Mouse (Mus musculus) gastrocnemius, postnatal 36 days (tissue): ENCODE measurements around the gene Med12l. TPM values are rescaled to one million over a fixed set of nuclear protein-coding genes. Genes with fewer than 3 reads are reported as not detected.
A peak's percentile ranks its signal among the peaks of the same experiment; 100 is the strongest.

Source experiments
- DNase-seq, 2 experiments: peaks; one replicate each; pipeline ENCODE4 v3.0.0; 2022
- intact Hi-C: fragments of 180-260 bp; cut with DNase I; formaldehyde crosslinking; loops from one replicate; pipeline ENCODE4 v1.15.1; 2025
- total RNA-seq, 2 experiments: library from RNA; stranded (reverse); gene quantifications; 2 replicates each; pipeline ENCODE4 v1.2.3; 2021

Med12l gene
- total RNA-seq, 2 experiments from 2014 or later = 0.35 to 0.46 TPM

DNA sequence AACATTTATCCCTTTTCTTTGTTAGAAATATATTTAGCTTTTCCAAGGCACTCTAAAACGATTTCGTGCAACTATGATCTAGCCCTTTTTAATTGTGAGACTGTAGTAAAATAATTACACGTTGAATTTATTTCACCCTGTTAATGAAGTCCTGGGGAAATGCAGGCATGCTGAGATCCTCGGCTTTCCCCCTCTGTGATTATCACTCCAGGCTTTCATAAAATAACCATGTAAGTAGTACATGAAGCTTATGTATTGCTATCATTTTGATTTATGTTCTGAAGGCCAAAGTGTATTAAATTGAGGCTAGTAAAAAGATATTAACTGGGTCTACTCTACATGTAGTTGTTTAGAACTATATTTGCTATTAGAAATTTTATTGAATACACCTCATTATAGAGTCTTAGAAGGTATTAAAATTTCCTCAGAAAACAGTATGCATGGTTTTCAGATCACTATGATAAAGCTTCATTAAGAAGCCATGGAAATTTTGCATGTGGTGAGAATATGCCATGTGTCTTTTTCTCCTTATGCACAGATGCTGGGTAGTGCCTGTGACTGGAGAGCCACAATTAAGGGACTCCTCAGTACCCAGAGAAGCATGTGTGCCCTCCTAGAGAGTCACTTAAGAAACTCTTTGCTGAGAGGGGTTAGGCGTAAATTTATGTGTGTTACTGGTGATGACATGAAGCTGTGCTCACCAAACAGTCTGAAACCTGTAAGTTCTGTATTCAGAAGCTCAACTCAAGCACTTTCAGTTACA is 288.0 kb downstream of the Med12l start:
- intact Hi-C loops = no loop called here

DNA sequence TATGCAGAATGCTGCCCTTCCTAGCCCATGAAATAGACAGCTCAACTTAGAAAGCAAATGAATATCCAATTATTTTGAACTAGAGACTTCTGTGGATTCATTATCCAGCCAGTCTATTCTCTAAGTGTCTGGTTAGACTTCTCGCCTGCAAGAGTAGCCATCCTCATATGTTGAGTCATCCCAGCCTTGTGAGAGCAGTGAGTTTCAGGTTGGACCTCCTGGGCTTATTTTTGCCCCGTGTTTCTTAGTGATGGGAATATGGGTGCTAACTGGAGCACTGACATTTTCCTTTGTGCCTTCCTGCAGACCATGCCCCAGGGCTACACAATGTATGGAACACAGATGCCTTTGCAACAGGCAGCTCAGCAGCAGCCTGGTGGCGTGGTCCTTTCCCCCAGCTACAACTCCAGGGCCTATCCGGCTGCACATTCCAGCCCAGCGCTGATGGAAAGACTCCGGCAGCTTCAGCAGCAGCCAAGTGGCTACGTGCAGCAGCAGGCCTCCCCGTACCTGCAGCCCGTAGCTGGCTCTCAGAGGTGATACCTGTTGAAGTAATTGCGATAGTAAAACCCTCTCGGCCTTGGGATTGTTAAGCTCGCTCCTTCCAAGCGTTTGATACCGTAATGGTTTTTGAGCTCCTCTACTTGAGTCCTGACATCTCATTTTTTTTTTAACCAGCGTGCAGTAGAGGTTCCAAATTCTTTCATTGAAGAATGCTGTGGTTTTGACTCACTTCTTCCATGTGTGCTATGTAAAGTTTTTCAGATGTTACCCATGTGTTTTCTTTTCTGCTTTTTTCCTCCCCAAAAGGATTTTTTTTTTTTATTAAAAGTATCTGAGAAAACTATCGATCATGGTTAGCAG is 290.3 kb downstream of the Med12l start:
- intact Hi-C loops = no loop called here
- DNase-seq = no peak

More for the DNA sequence above, 288.0 kb downstream of the Med12l start:
- no peak for DNase-seq

DNA sequence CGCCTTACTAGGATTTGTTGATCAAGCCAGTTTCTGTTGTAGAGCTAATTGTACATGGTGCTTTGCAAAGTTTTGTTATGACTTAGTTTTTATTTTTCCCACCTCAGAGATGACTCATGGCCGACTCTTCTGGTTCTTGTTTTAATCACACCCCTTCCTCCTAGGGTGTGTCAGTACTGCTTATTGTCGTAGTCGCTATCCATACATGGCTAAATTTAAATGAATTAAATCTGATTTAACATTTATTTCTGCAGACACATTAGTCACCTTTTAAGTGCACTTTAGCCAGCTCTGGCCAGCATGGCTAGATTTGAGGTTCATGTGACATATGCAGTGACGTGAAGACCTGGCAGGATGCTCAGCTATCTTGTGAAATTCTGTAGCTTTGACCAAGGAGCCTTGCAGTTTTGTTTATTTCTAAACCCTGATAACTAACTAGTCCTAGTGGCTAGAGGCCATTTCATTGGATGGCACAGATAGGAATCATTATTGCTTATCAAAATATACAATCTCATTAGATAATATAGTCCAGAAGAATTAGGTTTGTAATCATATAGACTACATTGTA is 291.0 kb downstream of the Med12l start:
- DNase-seq = no peak
- intact Hi-C loops = no loop called here

DNA sequence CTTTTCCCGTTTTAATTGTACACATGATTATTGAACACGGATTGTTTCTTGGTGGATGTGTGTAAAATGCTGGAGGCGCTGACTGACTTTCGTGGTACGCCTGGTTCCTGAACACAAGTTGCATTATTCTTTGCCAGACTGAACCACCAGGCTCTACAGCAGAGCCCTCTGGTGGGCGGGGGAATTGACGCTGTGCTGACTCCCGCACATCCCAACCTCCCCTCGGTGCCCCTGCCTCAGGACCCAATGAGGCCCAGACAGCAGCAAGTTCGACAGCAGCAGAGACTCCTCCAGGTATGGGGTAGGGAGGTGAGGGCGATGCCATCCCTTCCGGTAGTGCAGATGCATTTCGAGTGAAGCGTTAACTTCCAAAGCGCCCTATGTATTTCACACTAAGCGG is 292.0 kb downstream of the Med12l start:
- intact Hi-C loops = no loop called here
- DNase-seq = no peak

DNA sequence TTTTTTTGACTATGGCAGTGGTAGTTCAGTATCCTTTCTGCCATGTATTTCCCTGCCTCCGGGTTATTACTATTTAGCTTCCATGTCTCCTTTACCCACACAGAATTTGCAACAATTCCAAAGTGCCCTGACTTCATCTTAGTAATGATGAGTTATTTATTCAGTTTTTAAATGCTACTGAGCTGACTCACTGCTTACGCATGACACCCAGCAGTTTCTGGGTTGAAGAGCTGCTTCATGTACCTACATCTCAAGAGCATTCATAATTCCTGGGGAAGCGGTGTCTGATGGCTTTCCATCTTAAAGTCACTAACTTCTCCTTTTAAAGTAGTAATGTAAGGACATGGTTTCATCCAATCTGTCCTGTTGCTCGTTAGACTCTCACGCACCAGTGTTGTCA is 299.3 kb downstream of the Med12l start:
- no peak for DNase-seq
- intact Hi-C loops = no loop called here

DNA sequence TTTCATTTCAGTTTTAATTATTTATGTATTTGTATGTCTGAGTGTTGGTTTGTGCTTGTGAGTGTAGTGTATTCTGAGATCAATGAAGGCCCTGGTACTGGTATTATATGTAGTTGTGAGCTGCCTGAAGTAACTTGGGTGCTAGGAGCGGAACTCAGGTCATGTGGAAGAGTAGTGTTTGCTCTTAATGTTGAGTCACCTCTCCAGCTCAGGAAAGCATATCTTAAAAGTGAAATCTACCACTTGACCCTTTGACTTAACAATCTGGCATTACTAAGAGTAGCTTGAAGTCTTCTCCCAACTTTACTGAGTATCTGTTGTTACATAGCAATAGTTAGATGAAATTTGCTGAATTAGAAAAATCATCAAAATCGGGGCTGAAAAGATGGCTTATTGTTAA is 299.9 kb downstream of the Med12l start:
- intact Hi-C loops = no loop called here
- DNase-seq = no peak

DNA sequence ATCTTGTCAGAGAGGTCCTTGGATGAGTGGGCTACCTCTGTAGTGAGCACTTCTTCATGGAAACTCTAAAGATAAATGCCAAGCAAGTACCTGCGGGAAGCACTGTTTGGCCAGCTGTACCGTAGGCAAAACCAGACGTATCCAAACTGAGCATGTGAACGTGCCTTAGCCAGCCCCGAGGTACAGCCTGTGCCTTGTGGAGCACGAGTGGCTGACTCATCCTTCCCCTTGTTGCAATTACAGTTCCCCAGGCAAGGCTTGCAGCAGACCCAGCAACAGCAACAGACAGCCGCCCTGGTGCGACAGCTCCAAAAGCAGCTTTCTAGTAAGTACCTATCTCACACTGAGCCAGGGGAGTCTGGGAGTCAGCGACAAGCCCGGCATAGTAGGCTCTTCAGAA is 307.0 kb downstream of the Med12l start:
- peak in 1 of 2 experiments; percentile 10 for DNase-seq
- intact Hi-C loops = no loop called here

DNA sequence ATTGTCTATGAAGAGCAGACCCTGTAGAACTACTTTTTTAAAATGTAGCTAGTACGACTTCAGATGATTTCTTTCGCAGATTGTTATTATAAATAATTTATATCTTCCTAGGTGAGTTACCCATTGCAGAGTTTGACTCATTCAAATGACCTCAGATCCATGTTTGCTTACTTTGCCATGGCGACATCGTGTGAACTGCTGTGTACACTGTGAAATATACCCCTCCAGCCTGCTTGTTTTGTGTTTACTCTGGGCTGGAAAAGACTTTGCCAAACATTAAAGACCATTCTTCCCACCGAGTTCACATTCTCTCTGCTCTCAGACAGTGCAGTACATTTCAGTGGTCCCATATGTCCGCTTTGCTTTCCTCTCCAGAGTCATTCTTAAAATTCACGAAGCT is 310.5 kb downstream of the Med12l start:
- intact Hi-C loops = no loop called here
- no peak for DNase-seq

DNA sequence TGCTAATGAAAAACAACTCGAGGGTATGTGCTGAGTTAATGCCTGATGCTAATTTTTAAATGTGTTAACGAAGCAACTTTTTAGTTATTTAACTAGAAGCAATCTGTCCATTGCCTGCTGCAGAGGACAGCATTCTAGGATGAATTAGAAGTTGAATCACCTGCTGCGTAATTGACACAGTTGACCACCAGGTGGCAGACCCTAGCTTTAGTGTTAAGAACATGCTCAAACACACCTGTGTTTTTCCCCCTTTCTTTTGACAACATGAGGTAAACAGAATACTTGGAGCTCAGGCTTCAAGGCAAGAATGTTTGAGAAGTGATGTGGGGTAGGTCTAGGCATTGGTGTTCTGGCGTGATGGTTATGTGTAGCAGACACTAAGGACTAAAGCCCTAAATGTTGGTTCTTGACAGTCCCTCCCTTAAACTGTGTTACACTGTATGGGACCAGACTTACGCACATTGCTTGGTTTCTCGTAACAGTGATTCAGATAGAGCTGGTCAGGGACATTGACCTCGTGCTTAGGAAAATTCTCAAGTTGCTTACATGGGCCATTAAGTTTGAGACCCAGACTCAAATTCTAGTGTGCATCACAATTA is 315.8 kb downstream of the Med12l start:
- DNase-seq = peak in 1 of 2 experiments; percentile 12
- intact Hi-C loops = no loop called here

DNA sequence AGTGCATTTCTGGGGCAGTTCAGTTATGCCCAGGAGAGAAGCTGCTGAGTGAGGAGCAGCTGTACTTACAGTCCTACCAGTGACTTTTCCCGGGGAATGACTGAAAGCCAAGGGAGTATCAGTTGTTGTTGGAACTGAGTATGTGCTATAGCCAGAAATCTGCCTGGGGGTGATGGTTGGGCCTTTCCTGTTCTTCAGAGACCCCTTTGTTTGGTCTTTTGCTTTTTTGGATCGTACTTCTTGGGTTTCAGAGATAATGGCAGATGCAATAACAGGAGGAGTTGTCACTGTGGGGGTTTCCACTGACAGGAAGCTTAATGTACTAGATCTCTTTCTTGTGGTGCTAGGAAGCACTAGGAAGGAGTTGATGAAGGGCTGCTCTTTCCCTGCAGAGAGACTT is 322.9 kb downstream of the Med12l start:
- intact Hi-C loops = no loop called here
- DNase-seq = no peak

DNA sequence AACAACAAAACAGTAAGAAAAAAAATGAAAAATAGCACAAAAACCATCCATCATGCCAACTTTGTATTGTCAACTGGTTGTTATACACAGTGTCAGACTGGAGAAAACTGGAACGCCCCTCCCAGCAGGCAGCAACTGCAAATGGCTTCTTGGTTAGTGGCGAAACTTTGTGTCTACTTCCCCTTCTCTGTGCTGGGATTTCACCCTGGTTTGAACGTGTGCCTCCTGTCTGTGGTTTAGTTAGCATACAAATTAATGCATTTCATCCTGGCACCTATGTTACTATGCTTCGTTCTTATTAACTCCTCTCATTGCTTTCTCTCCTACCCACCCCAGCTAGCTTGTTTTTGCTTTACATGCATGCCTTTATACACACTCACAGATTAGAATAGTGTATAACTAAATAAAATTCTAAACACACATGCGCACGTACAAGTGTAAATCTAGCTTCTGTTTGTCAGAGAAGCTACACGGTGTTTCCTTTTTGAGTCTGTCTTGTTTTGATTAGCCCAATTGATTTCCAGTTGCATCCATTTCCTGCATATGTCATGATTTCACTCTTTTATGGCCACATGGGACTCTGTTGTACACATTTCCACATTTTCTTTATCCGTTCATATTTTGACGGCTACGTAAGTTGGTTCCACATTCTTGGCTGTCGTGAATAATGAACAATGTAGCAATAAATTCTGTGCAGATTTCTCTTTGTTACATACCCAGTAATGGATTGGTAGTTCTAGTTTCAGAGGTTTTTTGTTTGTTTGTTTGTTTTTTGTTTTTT is 336.2 kb downstream of the Med12l start:
- DNase-seq = no peak
- intact Hi-C loops = no loop called here

DNA sequence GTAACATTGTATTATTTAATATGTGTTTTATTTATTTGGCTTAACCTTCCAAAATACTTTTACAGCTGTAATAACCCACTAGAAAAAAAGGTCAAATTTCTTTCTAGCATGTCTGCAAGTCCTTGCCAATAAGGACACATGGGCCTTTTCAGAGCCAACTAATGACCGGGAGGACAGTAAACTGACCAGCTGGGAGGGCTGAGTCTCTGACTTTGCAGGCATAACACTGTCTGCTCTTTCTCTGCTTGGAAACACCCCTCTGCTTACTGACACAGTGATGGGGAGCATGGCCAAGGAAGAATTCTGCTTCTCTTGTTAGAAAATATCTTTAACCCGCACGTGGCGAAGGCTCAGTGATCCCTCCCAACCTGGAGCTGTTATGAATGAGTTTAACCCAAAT is 337.4 kb downstream of the Med12l start:
- peak in 1 of 2 experiments; percentile 54 for DNase-seq
- intact Hi-C loops = no loop called here

DNA sequence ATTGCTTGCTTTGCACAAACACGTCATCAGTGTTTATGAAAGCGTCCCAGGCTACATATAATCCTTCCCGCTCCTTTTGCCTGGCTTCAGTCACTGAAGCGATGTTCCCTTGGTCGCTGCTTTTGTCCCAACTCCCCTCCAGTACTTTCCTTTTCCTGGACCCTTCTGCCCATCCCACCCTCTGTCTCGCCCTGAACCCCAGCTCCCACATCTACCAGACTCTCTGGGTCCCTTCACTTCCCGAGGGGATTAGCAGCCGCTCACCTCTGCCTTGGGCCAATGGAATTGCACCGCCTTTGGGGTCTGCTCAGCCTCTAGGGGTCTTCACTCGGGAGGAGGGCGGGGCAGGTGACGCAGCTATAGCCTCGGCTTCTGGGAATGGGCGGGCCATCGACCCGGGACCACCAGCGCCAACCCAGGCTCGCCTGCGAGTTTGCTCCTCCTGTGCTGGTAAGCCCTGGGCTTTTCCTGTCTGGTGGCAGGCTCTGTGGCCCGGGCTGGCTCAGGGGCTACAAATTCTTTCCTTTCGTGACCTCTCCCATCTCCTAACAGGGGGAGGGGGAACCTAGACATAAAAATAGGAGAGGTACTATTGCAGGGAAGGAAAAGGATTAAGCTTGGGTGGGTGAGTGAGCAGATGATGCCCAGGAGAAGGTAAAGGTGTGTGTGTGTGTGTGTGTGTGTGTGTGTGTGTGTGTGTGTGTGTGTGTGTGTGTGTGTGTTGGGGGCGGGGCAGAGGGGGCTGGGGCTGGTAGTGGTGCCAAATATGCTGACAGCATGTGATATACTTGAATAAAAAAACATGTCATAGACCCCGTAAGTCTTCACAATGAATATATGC is 338.7 kb downstream of the Med12l start, which contains the start of gene Igsf10:
Gene Igsf10 (minus strand): TSS at position 330 of the 841 bp plus-strand sequence.
- peak; percentile 22 to 26 for DNase-seq
- intact Hi-C loops = no loop called here

DNA sequence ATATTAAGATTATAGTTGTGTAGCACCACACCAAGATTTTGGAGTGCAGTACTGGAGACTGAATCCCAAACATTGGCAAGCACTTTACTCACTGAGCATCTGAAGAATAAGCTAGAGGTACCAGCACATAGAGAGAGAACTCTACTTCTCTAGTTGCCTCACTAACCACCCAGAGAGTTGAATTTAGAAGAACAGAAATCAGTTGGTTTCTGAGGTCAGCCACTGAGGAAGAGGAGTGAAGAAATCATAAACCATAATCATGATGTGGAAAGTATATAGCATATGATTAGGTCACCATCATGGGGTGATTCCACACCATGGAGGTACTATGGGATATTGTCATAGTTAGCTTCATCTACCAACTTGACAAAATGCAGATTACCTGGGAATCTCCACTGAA is 346.1 kb downstream of the Med12l start:
- DNase-seq = no peak
- intact Hi-C loops = no loop called here

DNA sequence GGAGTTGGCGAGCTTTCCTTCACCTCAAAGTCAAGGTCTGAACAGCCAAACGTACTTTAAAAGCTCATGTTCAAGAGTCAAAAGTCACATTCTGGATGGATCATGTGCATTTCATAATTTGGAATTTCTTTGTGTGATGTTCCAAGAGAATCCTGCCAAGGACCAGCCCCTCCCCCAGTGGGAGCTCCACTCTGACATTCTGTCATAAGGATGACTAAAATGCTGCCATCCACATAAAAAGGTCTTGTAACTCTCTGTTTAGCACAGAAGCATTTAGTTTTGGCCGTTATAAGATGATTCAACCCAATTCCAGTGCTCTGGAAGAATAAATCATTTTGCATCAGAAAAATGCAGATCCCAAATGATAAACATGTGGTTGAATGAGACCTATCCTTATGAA is 348.5 kb downstream of the Med12l start:
- DNase-seq = peak in 1 of 2 experiments; percentile 36
- intact Hi-C loops = no loop called here

DNA sequence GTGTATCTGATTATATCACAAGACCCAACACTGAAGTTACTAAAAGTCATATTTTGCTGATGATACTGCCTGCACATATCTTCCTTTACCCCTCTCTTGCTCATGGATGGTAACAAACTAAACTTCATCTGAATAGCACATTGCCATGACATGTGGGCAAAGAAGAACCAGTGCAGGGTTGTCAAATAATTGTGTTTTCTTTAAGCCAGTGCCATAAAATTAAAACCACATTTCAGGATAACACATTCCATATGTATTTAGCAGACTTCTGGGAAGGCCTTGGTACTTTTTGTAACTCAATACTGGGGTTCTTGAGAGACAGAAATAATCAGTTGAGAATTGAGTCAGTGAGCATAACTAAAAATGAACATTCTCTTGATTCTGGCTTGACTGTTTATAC is 354.5 kb downstream of the Med12l start:
- no peak for DNase-seq
- intact Hi-C loops = no loop called here

DNA sequence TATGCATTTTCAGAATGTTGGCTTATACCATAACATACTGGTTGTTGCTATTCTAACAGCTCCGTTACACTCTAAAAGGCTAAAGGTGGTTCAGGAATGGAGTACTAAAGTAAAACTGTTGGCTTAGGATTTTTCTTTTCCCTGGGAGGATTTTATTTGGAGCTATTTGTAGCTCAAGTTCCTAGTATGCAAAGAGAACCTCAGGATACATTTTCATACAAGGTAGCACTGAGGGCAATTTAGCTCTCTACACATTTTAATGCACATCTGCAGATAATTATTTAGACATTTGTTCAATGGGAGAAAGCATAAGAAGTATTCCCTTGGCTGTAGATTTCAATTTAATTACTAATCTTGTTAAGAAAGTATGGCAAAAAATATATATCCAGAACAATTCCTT is 356.3 kb downstream of the Med12l start:
- no peak for DNase-seq
- intact Hi-C loops = no loop called here
